Mouse (Mus musculus): Measurements from ENCODE around the gene Zfhx3.

Zfhx3 gene

GRCm38 (mm10) chr8:108798012-108798411 lies 855.6 kb downstream of the Zfhx3 start:
- DNase-seq (ENCODE audit: low spot score), result no peak

- DNase-seq (ENCODE audit: low spot score), result no peak
Observed at GRCm38 (mm10) chr8:108799250-108799649, 856.8 kb downstream of the Zfhx3 start.

GRCm38 (mm10) chr8:108800357-108800756 lies 857.9 kb downstream of the Zfhx3 start:
- no peak for DNase-seq (ENCODE audit: low spot score)

- no peak for DNase-seq (ENCODE audit: low spot score)
Observed at GRCm38 (mm10) chr8:108803017-108803416, 860.6 kb downstream of the Zfhx3 start.

- no peak for DNase-seq (ENCODE audit: low spot score)
Observed at GRCm38 (mm10) chr8:108811694-108812093, 869.2 kb downstream of the Zfhx3 start.

- DNase-seq (ENCODE audit: low spot score), result no peak
Observed at GRCm38 (mm10) chr8:108813375-108813774, 870.9 kb downstream of the Zfhx3 start.

- DNase-seq (ENCODE audit: low spot score), result no peak
Observed at GRCm38 (mm10) chr8:108819271-108819671, 876.8 kb downstream of the Zfhx3 start.

- DNase-seq (ENCODE audit: low spot score), result no peak
Observed at GRCm38 (mm10) chr8:108819826-108820225, 877.4 kb downstream of the Zfhx3 start.

- DNase-seq (ENCODE audit: low spot score), result no peak
Observed at GRCm38 (mm10) chr8:108820634-108821033, 878.2 kb downstream of the Zfhx3 start.

GRCm38 (mm10) chr8:108822841-108823266 lies 880.4 kb downstream of the Zfhx3 start:
- DNase-seq (ENCODE audit: low spot score), result no peak

- no peak for DNase-seq (ENCODE audit: low spot score)
Observed at GRCm38 (mm10) chr8:108824049-108824448, 881.6 kb downstream of the Zfhx3 start.

- no peak for DNase-seq (ENCODE audit: low spot score)
Observed at GRCm38 (mm10) chr8:108826414-108826813, 884.0 kb downstream of the Zfhx3 start.

GRCm38 (mm10) chr8:108827428-108827827 lies 885.0 kb downstream of the Zfhx3 start:
- no peak for DNase-seq (ENCODE audit: low spot score)

- no peak for DNase-seq (ENCODE audit: low spot score)
Observed at GRCm38 (mm10) chr8:108829305-108829717, 886.9 kb downstream of the Zfhx3 start.

GRCm38 (mm10) chr8:108835143-108835542 lies 892.7 kb downstream of the Zfhx3 start:
- no peak for DNase-seq (ENCODE audit: low spot score)

GRCm38 (mm10) chr8:108837788-108838187 lies 895.3 kb downstream of the Zfhx3 start:
- DNase-seq (ENCODE audit: low spot score), result no peak

- no peak for DNase-seq (ENCODE audit: low spot score)
Observed at GRCm38 (mm10) chr8:108838761-108839160, 896.3 kb downstream of the Zfhx3 start.

GRCm38 (mm10) chr8:108842307-108842706 lies 899.9 kb downstream of the Zfhx3 start:
- no peak for DNase-seq (ENCODE audit: low spot score)

GRCm38 (mm10) chr8:108846174-108846573 lies 903.7 kb downstream of the Zfhx3 start:
- DNase-seq (ENCODE audit: low spot score), result no peak

- DNase-seq (ENCODE audit: low spot score), result no peak
Observed at GRCm38 (mm10) chr8:108846827-108847226, 904.4 kb downstream of the Zfhx3 start.

GRCm38 (mm10) chr8:108847356-108847755 lies 904.9 kb downstream of the Zfhx3 start:
- DNase-seq (ENCODE audit: low spot score), result no peak

- DNase-seq (ENCODE audit: low spot score), result no peak
Observed at GRCm38 (mm10) chr8:108848484-108848883, 906.0 kb downstream of the Zfhx3 start.

GRCm38 (mm10) chr8:108853028-108853427 lies 910.6 kb downstream of the Zfhx3 start:
- no peak for DNase-seq (ENCODE audit: low spot score)

GRCm38 (mm10) chr8:108854444-108855102 lies 912.1 kb downstream of the Zfhx3 start:
- DNase-seq (ENCODE audit: low spot score), result no peak
